Mouse (Mus musculus): ENCODE results near the gene B3gnt6. TPM values are rescaled to one million over a fixed set of nuclear protein-coding genes. Genes with fewer than 3 reads are reported as not detected.
A peak's percentile ranks its signal among the peaks of the same experiment; 100 is the strongest.

B3gnt6 gene
- polyA plus RNA-seq (2016; fragmentation: Nextera tagmentation; extraction: Ambion mirVana): 0.13 and 0.15 TPM in 2 replicates

- no peaks in the 10 kb centered on the region for H3K36me3 ChIP-seq (replicated peaks)
- no peak within 1 kb of the TSS for H3K4me3 ChIP-seq (replicated peaks)
- no peak within 1 kb of the TSS for H3K9ac ChIP-seq
- H3K4me2 ChIP-seq: no peak within 1 kb of the TSS
- no peaks in the 10 kb centered on the region for H3K9me3 ChIP-seq
- peaks cover 3% of the 10 kb centered on the region for H3K4me1 ChIP-seq
- H3K27ac ChIP-seq: no peak within 1 kb of the TSS
- peaks cover 38% of the 10 kb centered on the region for H3K27me3 ChIP-seq
- 93% methylated on average over 4 of the region's 4 CpGs for WGBS
- no peak for ATAC-seq (ENCODE audit: low FRiP score)
These were observed at the start of gene B3gnt6 for GRCm38 (mm10) chr7:98199381-98199780. Gene B3gnt6, minus strand, starts transcription at chr7:98199481.

- no peaks in the 10 kb centered on the region for H3K9me3 ChIP-seq
These were observed 37.5 kb upstream of the B3gnt6 start for GRCm38 (mm10) chr7:98236686-98237359.

GRCm38 (mm10) chr7:98223796-98224195 lies 24.5 kb upstream of the B3gnt6 start:
- no peak for ATAC-seq (ENCODE audit: low FRiP score)
- no peaks in the 10 kb centered on the region for H3K9me3 ChIP-seq
- no peaks in the 10 kb centered on the region for H3K36me3 ChIP-seq (replicated peaks)
- 94% methylated on average over 4 of the region's 4 CpGs for WGBS
- no peak overlapping the region for H3K4me3 ChIP-seq (replicated peaks)
- H3K4me1 ChIP-seq: no peaks in the 10 kb centered on the region
- H3K4me2 ChIP-seq: no peak overlapping the region
- no peaks in the 10 kb centered on the region for H3K27me3 ChIP-seq
- H3K27ac ChIP-seq: no peak overlapping the region
- no peak overlapping the region for H3K9ac ChIP-seq

More at GRCm38 (mm10) chr7:98236686-98237359, 37.5 kb upstream of the B3gnt6 start:
- H3K9ac ChIP-seq: no peak overlapping the region
- H3K4me3 ChIP-seq (replicated peaks): no peak overlapping the region
- no peak for ATAC-seq (ENCODE audit: low FRiP score)
- no peaks in the 10 kb centered on the region for H3K36me3 ChIP-seq (replicated peaks)
- H3K4me1 ChIP-seq: no peaks in the 10 kb centered on the region
- 92% methylated on average over 3 of the region's 3 CpGs for WGBS
- no peak overlapping the region for H3K4me2 ChIP-seq
- H3K27ac ChIP-seq: no peak overlapping the region
- H3K27me3 ChIP-seq: no peaks in the 10 kb centered on the region

GRCm38 (mm10) chr7:98216713-98217112 lies 17.4 kb upstream of the B3gnt6 start:
- no peaks in the 10 kb centered on the region for H3K27me3 ChIP-seq
- H3K4me1 ChIP-seq: no peaks in the 10 kb centered on the region
- no peak overlapping the region for H3K4me3 ChIP-seq (replicated peaks)
- no peak overlapping the region for H3K4me2 ChIP-seq
- H3K9ac ChIP-seq: no peak overlapping the region
- H3K36me3 ChIP-seq (replicated peaks): no peaks in the 10 kb centered on the region
- H3K27ac ChIP-seq: no peak overlapping the region; the same call in 1 of the 2 replicates
- no peaks in the 10 kb centered on the region for H3K9me3 ChIP-seq
- ATAC-seq (ENCODE audit: low FRiP score): no peak

GRCm38 (mm10) chr7:98202946-98203345 lies 3.7 kb upstream of the B3gnt6 start:
- H3K9ac ChIP-seq: no peak overlapping the region
- no peaks in the 10 kb centered on the region for H3K4me1 ChIP-seq
- peaks cover 6% of the 10 kb centered on the region for H3K27me3 ChIP-seq
- H3K4me2 ChIP-seq: no peak overlapping the region
- no peaks in the 10 kb centered on the region for H3K36me3 ChIP-seq (replicated peaks)
- H3K27ac ChIP-seq: no peak overlapping the region
- ATAC-seq (ENCODE audit: low FRiP score): no peak
- no peaks in the 10 kb centered on the region for H3K9me3 ChIP-seq
- H3K4me3 ChIP-seq (replicated peaks): no peak overlapping the region
- WGBS: 73% methylated on average over 4 of the region's 4 CpGs

GRCm38 (mm10) chr7:98201493-98202028 lies 2.3 kb upstream of the B3gnt6 start:
- no peak for ATAC-seq (ENCODE audit: low FRiP score)
- Histone ChIP-seq H3K9me3 (no peaks in the 10 kb centered on the region), H3K27ac (no peak overlapping the region), H3K4me2 (no peak overlapping the region), H3K9ac (no peak overlapping the region), H3K4me3 (replicated peaks) (no peak overlapping the region), H3K4me1 (no peaks in the 10 kb centered on the region), H3K27me3 (peaks cover 16% of the 10 kb centered on the region), H3K36me3 (replicated peaks) (no peaks in the 10 kb centered on the region)
- WGBS: 82% methylated on average over 5 of the region's 5 CpGs

GRCm38 (mm10) chr7:98200396-98200795 lies 1.1 kb upstream of the B3gnt6 start:
- H3K4me1 ChIP-seq: no peaks in the 10 kb centered on the region
- no peak overlapping the region for H3K9ac ChIP-seq
- 92% methylated on average over 3 of the region's 3 CpGs for WGBS
- H3K4me2 ChIP-seq: no peak overlapping the region
- H3K27ac ChIP-seq: no peak overlapping the region
- H3K36me3 ChIP-seq (replicated peaks): no peaks in the 10 kb centered on the region
- H3K27me3 ChIP-seq: peaks cover 28% of the 10 kb centered on the region
- no peaks in the 10 kb centered on the region for H3K9me3 ChIP-seq
- H3K4me3 ChIP-seq (replicated peaks): no peak overlapping the region
- ATAC-seq (ENCODE audit: low FRiP score): no peak

- Histone ChIP-seq H3K27ac (no peak overlapping the region), H3K9ac (no peak overlapping the region), H3K27me3 (peaks cover 74% of the 10 kb centered on the region), H3K4me1 (peaks cover 14% of the 10 kb centered on the region), H3K4me3 (replicated peaks) (no peak overlapping the region), H3K9me3 (no peaks in the 10 kb centered on the region), H3K36me3 (replicated peaks) (no peaks in the 10 kb centered on the region), H3K4me2 (no peak overlapping the region)
- 39% methylated on average over 10 of the region's 10 CpGs for WGBS
- no peak for ATAC-seq (ENCODE audit: low FRiP score)
These were observed 4.0 kb downstream of the B3gnt6 start for GRCm38 (mm10) chr7:98195151-98195801.

GRCm38 (mm10) chr7:98194026-98194792 lies 5.1 kb downstream of the B3gnt6 start:
- peak; percentile 37 for ATAC-seq (ENCODE audit: low FRiP score)
- Histone ChIP-seq H3K9me3 (no peaks in the 10 kb centered on the region), H3K27me3 (peaks cover 84% of the 10 kb centered on the region), H3K36me3 (replicated peaks) (no peaks in the 10 kb centered on the region), H3K4me3 (replicated peaks) (peak overlapping the region; percentile 40), H3K9ac (peak overlapping the region; percentile 49), H3K27ac (no peak overlapping the region), H3K4me1 (peaks cover 14% of the 10 kb centered on the region), H3K4me2 (peak overlapping the region; percentile 77)
- 1% methylated on average over 61 of the region's 61 CpGs for WGBS

GRCm38 (mm10) chr7:98193515-98194025 lies 5.7 kb downstream of the B3gnt6 start:
- peaks cover 87% of the 10 kb centered on the region for H3K27me3 ChIP-seq
- no peak overlapping the region for H3K27ac ChIP-seq
- 6% methylated on average over 36 of the region's 36 CpGs for WGBS
- no peaks in the 10 kb centered on the region for H3K9me3 ChIP-seq
- peak overlapping the region; percentile 49 for H3K9ac ChIP-seq
- H3K36me3 ChIP-seq (replicated peaks): no peaks in the 10 kb centered on the region
- peak overlapping the region; percentile 77 for H3K4me2 ChIP-seq
- ATAC-seq (ENCODE audit: low FRiP score): peak; percentile 64
- peak overlapping the region; percentile 40 for H3K4me3 ChIP-seq (replicated peaks)
- peaks cover 14% of the 10 kb centered on the region for H3K4me1 ChIP-seq

GRCm38 (mm10) chr7:98191571-98192250 lies 7.6 kb downstream of the B3gnt6 start:
- Histone ChIP-seq H3K36me3 (replicated peaks) (no peaks in the 10 kb centered on the region), H3K4me3 (replicated peaks) (no peak overlapping the region), H3K9me3 (no peaks in the 10 kb centered on the region), H3K27me3 (peaks cover 82% of the 10 kb centered on the region), H3K9ac (no peak overlapping the region), H3K4me2 (no peak overlapping the region), H3K4me1 (peaks cover 21% of the 10 kb centered on the region), H3K27ac (no peak overlapping the region)
- no peak for ATAC-seq (ENCODE audit: low FRiP score)
- WGBS: 66% methylated on average over 17 of the region's 17 CpGs

GRCm38 (mm10) chr7:98190578-98190977 lies 8.7 kb downstream of the B3gnt6 start:
- Histone ChIP-seq H3K4me1 (peaks cover 32% of the 10 kb centered on the region), H3K4me2 (no peak overlapping the region), H3K9me3 (no peaks in the 10 kb centered on the region), H3K27ac (no peak overlapping the region), H3K9ac (no peak overlapping the region), H3K4me3 (replicated peaks) (no peak overlapping the region), H3K27me3 (peaks cover 76% of the 10 kb centered on the region), H3K36me3 (replicated peaks) (no peaks in the 10 kb centered on the region)
- ATAC-seq (ENCODE audit: low FRiP score): no peak
- WGBS: 92% methylated on average over 1 of the region's 1 CpGs

All from forebrain, embryonic 12.5 days (tissue).